Mouse (Mus musculus) brain, embryonic 14.5 days (tissue): Measurements from ENCODE around the gene Spg20.

ENCODE experiments used
- CTCF ChIP-seq: fragments of 200-500 bp; IDR thresholded peaks from 2 replicates; pipeline ENCODE4 v1.5.1; 2012; ENCODE audit warnings: inconsistent platforms, mild to moderate bottlenecking, moderate library complexity, borderline replicate concordance; ENCODE audit not compliant: insufficient read depth, insufficient read length; ENCODE audit errors: extremely low read depth
- POLR2A ChIP-seq: fragments of 200-500 bp; IDR thresholded peaks from 2 replicates; pipeline ENCODE4 v1.6.1; 2012; ENCODE audit warnings: mild to moderate bottlenecking, inconsistent platforms, borderline replicate concordance; ENCODE audit not compliant: poor library complexity, insufficient read depth, insufficient read length, severe bottlenecking; ENCODE audit errors: extremely low read depth

GRCm38 (mm10) chr3:55067791-55068434 lies 44.0 kb upstream of the Spg20 start:
- no peak for TF ChIP-seq CTCF
- TF ChIP-seq POLR2A = no peak
